Mouse (Mus musculus): ENCODE measurements around the gene Mus81.

The Mus81 gene

DNA sequence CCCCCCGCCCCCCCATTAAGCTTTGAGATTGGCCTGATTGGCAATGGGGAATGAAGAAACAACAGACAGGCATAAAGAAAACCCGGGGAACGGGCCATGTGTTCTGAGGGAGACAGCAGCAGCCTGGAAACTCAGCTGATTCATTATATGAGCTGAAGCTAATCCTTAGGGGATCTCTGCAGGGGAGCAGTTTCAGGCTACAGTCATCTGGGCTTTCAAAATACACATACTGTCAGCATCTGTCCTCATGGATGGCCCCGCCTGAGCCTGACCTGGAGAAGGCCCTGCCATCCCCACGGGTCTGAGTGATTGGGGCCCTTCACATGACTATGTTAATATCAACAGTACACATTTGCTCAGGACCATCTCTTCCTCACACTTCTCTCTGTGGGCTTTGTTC is 16.4 kb downstream of the Mus81 start:
- in situ Hi-C loops (cut with MboI, MseI) = no loop called here

DNA sequence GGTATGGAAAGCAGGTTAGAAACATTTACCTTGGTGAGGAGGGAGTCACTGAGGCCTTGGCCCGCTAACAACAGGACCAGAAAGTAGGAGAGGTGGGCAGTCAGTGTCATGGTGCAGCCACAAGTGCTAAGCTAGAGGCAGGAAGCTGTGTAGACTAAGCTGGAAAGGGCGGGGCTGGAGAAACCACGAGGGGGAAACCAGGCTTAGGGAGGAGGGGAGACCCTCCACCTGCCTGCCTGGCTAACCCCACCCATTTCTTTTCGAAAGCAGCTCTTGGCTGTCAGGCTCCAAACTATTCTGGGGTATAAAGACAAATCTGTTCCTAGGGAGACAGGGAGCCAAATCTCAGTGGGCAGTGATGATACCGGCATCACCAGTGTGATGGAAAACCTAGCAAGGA is 19.8 kb downstream of the Mus81 start, which contains the start of gene Ctsw:
TSS of gene Ctsw (minus strand) at position 134 of the 400 bp plus-strand sequence.
- in situ Hi-C loops (cut with MboI, MseI) = no loop called here

DNA sequence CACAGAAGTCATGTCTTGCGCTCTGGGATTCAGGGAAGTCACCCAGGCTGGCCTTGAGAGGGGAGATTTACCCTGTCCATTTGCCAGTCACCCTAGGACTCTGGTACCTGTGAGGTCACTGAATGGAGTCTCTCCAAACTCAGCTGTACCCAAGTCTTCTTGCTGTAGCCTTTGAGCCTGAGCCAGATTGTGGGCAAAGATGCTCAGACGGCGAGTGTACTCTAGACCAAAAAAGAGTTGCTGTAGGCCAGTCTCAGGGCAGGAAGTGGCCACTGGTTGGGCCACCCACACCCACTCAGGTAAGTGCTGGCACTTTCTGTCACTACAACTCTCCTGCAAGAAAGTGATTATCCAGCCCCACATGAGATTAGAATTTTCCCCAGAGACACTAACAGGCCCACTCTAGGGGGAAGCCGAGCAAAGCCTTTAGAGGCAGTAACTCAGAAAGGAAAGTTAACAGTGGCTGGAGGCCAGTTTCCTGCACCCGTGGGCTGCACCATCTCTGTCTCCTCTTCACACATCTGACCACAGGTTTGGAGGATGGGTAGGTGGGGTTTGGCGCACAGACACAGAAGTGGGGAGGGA is 21.2 kb downstream of the Mus81 start:
- in situ Hi-C loops (cut with MboI, MseI) = no loop called here

DNA sequence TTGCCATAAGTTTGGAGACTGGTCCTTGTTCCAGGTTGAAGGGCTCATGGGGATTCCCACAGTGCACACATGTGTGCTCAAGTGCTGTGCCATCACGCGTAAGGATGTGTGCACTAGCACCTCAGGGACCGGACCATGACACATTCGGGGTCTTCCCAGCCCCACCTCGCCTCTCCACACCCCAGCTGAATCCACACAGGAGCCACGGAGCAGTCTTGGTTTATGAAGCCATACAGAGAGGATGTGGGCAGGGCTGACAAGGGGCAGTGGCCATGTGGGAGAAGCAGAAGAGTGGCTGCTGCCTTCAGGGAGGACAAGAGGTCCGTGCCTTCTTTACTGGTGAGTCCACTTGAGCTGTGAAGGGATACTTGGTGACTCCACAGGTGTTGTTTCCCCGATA is 23.2 kb downstream of the Mus81 start:
- in situ Hi-C loops (cut with MboI, MseI) = no loop called here

DNA sequence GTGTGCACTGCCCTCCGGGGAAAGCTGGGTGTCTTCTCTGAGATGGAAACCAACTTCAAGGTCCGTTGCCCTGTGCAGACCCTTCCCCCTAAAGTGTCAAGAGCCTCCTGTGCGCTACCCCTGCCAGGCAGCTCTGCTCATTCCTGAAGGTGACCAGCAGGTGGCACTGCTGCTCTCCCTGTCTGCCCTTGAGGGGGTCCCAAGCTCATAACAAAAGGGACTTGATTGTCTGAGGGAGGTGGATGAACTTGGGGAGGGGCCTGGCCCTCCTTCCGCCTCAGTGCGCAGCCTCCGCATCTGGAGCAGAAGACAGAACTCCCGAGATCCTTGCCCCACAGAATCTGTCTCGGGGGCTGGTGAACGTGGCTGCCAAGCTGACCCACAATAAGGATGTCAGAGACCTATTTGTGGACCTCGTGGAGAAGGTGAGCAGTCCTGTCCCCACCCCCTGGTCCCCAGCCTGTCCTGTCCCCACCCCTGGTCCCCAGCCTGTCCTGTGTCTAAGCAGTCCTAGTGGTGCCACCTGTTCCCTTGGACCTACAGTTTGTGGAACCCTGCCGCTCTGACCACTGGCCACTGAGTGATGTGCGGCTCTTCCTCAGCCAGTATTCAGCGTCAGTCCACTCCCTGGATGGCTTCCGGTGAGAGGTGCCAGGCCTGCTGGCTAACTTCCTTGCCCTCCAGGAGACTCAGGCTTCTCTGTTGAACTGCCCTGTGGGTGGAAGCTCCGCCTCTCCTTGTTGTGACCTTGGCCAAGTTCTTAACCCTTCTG is 24.2 kb downstream of the Mus81 start:
- in situ Hi-C loops (cut with MboI, MseI) = no loop called here

DNA sequence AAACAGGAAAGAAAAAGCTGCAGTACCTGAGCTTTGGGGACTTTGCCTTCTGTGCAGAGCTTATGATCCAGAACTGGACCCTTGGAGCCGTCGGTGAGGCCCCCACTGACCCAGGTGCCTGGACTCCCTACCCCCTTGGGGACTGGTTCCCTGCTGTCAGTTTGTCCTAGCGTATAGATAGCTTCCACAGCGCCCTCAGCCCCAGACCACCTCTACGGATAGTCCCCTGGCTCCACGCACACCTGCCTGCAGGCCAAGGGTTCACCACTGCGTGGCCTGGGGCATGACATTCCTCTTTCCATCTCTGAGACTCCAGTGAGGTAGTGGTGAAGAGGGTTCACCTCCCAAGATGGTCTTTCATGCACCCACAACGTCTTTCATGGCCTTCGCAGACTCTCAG is 25.0 kb downstream of the Mus81 start:
- in situ Hi-C loops (cut with MboI, MseI) = no loop called here

DNA sequence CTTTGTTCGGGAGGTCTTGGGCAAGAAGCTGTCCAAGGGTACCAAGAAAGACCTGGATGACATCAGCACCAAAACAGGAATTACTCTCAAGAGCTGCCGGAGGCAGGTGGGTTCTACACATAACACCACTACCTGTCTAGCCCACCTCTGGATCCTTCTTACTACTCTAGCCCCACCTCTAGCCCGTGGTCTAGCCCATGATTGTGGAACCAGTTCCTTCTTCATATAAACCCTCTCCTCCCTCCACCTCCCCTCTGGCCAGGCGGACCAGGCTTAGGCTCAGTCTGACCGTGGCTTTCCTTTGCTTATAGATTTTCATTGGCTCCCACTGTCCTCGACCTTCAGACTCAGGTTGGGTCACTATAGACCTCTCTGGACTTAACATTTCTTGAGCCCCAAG is 26.8 kb downstream of the Mus81 start:
- in situ Hi-C loops (cut with MboI, MseI) = no loop called here

DNA sequence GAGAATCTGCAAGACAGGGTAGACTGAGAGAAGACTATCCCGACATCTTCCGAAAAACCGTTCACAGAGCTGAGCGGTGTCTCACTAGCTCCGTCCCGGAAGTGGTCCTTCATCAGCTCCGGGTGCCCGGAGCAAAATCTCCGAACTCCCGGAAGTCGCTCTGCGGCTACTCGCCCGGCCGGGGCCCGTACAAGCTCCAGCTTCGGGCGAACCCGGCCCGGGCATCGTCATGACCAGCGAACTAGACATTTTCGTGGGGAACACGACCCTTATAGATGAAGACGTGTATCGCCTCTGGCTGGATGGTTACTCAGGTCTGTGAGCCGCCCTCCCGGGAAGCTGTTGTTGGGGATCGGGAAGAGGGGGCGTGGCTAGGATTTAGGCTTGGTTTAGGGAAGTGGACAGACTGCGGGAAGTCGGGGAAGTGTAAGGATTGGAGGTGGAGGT is 27.7 kb downstream of the Mus81 start, which contains the start of gene Fibp:
TSS of gene Fibp (plus strand) at position 151 of the 447 bp plus-strand sequence.
- in situ Hi-C loops (cut with MboI, MseI) = no loop called here

DNA sequence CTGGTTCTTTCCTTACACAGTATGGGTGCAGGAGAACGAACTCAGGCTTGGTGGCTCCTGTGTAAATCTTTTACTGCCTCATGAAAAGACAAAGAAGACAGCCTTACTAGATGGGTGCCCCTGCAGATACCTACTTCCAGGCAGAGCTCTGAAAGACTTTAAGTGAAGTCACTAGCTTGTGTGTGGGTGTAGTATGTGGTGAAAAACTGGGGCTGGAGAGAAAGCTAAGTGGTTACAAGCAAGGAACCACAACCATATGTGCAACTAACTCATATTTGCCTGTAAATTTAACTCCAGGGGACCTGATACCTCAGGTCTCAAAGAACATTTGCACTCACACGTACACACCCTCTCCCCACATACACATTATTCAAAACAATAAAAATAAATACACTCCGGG is 28.3 kb downstream of the Mus81 start:
- in situ Hi-C loops (cut with MboI, MseI) = no loop called here

DNA sequence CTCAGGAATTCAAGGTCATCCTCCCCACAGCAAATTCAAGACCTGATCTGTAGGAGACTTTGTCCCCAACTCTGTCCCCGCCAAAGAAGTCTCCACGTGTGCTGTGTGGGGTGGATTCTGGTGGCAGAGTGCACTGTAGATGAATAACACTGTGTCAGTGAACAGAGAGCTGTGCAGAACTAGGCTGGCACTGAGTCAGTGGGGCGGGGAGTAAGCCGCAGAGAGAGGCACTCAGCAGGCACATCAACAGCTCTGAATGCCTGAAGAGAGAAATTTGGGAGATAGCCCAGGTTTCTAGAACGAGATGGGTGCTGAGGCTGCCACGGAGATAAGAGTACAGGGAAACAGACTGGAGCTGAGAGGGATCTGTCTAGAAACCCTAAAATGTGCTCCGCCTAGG is 29.2 kb downstream of the Mus81 start:
- in situ Hi-C loops (cut with MboI, MseI) = no loop called here

DNA sequence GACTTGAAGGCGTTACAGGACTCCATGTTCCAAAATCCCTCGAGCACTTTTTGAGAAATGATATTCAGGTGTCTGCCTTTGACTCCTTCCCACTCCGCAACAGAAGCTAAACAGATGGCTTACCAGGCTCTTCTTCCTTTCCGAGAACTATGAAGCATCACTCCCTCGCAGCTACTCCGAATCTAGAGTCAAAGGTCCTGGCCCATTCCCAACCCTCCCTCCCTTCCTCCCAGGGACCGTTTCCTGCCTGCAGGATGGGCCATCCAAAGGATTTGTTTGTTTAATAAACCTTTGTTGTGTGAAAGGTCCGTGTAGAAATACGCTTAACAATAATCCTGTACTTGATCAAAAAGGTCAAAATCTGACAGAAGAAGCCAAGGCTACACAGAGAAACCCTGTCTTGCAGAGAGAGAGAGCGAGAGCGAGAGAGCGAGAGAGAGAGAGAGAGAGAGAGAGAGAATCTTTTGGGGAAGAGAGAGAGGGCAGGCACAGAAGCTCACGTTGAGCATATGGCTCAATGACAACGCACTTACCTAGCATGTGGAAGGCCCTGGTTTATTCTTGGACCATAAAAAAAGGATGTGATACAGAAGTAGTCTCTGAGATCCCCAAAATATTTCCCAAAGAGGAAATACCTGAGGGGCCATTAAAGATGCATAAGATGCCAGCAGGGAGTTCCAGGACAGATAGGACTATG is 30.3 kb downstream of the Mus81 start, which contains the start of gene Ccdc85b:
TSS of gene Ccdc85b (minus strand) at position 149 of the 697 bp plus-strand sequence.
- in situ Hi-C loops (cut with MboI, MseI) = no loop called here

DNA sequence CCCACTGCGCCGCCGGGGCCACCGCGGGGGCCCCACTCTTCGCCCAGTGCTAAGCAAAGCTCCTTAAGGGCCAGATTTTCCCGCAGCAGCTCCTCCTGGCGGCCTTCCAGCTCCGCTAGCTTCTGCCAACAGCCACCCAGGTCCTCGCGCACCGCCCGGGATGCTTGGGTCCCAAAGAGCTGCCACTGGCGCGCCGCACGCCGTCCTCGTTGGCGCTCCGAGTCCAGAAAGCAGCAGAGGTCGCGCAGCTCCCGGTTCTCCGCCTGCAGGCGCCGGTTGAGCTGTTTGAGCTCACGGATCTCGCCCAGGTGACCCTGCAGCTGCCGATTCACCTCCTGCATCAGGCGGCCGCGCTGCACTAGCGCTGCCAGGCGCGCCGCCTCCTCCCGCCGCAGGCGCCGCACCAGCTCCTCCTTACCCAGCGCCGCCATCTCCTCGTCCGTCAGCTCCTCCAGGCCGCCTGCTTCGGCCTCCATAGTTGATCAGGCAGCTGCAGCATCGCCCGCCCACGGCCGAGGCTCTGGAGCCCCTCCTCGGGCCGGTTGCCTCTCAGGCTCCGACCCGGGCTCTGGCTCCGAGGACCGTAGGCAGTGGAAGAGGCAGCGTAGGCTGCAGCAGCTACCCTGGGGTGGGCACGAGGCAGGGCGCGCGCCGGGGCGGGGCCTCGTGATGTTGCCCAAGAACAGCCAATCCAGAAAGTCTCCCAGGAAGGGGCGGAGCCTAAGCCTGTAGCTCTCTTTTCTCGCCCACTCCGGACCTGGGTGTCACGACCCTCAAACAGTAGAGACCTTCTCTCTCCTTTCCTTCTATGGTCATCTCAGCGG is 31.1 kb downstream of the Mus81 start:
- in situ Hi-C loops (cut with MboI, MseI) = no loop called here

DNA sequence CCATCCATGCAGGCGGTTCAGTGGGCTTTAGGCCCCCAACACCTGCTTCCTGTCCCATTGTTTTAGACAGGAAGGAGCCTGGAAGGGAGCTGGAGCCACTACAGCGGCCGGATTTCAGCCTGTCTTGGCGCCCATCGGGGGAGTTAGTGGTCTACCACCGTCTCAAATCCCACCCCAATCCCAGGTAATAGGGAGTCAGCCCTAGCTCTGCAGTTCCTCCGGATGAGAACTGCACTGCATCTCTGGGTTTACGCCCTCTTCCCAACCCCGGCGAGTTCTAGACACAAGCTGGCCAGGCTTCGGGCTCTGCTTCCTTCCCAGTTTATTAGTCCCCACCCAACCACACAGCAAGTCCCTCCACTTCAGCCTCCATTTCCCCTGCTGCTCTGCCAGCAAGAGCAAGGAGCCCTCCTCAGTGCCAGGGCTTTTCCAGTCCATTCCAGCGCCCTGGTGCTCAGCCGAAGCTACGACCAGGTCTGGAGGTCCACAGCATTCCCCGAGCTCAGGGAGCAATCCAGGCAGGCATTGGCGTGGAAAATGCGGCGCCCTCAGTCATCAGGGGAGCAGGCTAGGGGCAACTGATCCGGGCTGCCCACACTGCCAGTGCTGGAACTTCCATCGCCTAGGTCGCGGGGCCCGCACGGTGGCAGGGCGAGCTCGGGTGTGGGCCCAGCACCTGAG is 31.8 kb downstream of the Mus81 start:
- in situ Hi-C loops (cut with MboI, MseI) = no loop called here

DNA sequence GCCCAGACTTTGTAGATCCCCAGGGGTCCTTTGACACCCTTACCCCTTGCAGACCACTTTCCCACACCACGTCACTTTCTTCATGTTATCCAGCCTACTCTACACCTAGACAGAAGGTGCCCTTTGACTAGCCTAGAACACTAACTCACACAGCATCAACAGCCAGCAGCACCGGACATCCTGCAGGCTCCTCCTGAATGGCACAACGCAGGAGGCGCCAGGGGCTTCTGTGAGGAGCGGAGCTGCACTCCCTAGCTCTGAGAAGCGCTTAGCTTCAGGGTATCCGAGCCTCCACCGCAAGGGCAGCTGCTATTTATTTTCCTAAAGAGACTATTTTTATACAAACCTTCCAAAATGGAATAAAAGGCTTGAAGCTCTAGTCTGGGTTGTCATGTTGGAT is 32.6 kb downstream of the Mus81 start:
- in situ Hi-C loops (cut with MboI, MseI) = no loop called here

DNA sequence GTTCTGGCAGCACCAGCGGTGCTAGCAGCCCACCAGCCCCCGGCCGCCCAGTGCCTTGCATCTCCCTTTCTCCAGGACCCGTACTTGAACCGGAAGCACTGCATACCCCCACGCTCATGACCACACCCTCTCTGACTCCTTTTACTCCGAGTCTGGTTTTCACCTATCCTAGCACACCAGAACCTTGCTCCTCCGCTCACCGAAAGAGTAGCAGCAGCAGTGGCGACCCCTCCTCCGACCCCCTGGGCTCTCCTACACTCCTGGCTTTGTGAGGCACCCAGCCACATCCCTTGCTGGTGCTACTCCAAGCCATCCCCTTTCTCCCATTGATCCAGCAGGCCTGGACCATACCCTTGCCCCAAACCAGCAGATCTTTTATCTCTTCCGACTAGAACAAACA is 33.2 kb downstream of the Mus81 start:
- in situ Hi-C loops (cut with MboI, MseI) = no loop called here

DNA sequence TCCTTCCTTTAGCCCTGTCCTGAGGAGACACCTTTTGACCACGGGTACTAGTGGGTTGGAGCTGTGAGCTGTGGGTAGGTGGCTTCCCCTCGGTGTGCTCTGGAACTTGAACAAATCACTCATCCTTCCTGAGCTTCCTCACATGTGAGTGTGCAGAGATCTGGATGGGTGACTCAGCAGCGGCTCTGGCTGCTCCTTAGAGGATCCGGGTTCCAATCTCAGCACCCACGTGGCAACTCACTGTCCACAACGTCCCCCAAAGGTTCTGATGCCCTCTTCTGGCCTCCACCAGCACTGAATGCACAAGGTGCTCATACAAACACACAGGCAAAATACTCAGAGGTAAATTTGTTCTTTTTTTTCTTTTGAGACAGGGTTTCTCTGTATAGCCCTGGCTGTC is 36.4 kb downstream of the Mus81 start:
- in situ Hi-C loops (cut with MboI, MseI) = no loop called here

DNA sequence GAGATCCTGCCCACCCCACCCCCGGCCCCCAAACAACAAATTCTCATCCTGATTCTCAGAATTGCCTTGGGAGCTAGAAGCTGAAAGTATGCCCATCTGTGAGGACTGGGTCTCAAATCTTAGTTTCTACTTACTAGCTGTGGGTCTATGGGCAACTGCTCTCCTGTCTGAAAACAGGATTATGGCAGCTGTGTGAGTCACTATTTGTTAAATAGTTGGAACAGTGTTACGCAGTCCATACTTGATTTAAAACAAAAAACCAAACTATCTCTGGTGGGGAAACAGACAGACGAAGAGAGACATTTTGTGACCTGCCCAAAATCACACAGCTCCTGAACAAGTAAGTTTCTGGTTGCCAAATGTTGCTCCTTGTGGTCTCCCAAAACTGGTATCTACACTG is 38.5 kb downstream of the Mus81 start:
- in situ Hi-C loops (cut with MboI, MseI) = no loop called here

DNA sequence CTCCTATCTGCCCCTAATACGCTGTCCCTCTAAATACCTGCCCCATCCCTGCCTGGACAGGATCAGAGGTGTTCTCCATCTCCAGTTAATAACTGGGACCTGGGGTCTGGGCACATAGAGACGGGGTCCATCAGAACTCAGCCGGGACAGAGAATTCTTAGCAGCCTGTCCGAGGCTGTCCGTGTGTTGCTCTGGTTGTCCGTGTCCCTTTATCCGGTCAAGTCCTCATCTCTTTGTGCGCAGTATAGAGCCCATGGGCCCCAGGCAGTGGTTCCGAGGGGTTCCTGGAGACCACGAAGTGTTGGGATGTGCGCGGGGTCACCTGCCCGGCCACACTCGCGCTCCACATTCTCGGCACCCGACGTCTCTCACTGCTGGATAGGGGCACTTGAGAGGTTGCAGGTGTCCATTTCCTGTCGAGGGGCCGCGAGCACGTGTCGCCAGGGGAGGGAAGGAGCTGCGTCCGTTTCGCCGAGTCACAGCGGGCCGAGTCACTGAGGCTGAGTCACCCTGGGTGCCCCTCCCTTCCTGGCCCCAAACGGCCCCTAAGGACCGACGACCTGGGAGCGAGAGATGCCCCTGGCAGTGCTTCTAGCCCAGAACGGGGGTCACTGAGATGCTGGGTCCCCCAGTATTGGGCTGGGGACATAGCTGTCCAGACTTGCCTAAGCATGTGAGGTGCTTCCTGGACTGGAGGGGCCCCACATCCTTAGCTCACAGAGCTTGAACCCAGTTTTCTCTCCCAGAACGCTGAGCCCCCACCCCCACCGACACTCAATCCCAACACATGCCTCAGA is 39.6 kb downstream of the Mus81 start:
- in situ Hi-C loops (cut with MboI, MseI) = no loop called here

DNA sequence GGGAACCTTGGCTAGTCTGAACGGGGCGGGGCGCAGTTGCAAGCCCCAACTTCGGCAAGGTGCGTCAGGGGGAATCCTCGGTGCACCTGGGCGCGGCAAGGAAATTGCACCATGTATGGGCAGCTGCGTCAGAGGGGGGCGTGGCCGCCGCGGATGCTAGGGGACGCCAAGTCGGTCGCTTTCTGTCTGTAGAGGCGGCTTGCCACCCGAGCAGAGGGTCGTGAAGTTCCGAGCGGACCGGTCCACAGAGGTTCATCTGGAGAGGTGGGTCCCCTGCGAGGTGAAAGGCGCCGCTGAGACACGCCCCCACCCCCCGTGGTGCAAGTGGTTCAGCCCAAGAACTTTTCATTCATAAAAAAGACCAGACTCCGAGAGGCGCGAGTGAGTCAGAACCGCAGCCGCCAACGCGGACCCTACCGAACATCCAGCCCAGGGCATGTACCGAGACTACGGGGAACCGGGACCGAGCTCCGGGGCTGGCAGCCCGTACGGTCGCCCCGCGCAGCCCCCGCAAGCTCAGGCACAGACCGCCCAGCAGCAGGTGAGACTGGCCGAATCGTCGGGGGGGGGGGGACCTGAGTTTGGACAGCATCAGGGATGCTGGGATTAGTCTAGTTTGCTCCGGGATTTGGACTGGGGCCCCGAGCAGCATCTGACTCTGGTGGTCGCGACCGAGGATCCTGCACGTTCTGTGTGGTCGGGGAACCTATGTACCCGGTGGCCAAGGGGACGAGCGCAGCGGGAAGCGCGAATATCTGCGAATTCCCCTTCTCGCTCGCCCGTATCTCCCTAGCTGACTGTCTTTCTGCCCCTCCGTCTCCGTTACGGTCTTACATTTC is 40.5 kb downstream of the Mus81 start, which contains the start of gene Fosl1:
TSS of gene Fosl1 (plus strand) at position 33 of the 839 bp plus-strand sequence.
- in situ Hi-C loops (cut with MboI, MseI) = no loop called here

Measured in T-helper 1 cell (primary cell).